Mouse (Mus musculus) heart, postnatal 0 days (tissue): Measurements from ENCODE around the gene Sez6.

Experiments
- CTCF ChIP-seq: IDR thresholded peaks from 2 replicates; pipeline ENCODE4 v1.5.1; 2016; ENCODE audit warnings: antibody characterized with exemption, control low read depth, low read depth
- EP300 ChIP-seq: IDR thresholded peaks from 2 replicates; pipeline ENCODE4 v1.6.1; 2016; ENCODE audit warnings: antibody characterized with exemption, low read depth

DNA sequence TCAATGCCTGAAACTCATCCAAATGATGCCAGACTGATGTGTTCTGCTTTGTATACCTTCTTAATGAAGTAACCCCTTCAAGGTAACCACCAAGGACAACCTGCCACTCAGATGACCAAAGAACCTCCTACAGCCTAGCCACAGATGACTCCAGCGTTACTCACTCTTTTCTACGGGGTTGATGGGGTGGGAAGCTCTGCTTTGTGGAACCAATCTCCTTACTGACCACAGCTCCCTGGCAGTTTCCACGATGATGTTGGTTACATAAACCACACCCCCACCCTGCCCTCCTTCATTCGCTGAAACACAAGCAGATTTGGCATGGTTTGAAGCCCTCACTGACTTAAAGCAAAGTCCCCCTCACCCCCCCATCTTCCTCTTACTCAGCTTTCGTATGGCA, 2.8 kb upstream of the Sez6 start:
- no peak for TF ChIP-seq CTCF
- no peak for TF ChIP-seq EP300
